Mouse (Mus musculus) c-Kit-positive CD71-negative TER-119-negative erythroid progenitor cells, embryonic 14.5 days (primary cell): ENCODE data around the gene Megf6.

Experiments
- DNase-seq: peaks from one replicate; pipeline ENCODE4 v3.0.0-alpha.2; 2013; ENCODE audit warnings: low read depth

Gene Megf6

GRCm38 (mm10) chr4:154213586-154213985 is 43.1 kb downstream of the Megf6 start:
- DNase-seq: no peak

- DNase-seq: no peak
These were observed 43.5 kb downstream of the Megf6 start for GRCm38 (mm10) chr4:154214075-154214474.

- DNase-seq: no peak
These were observed 47.3 kb downstream of the Megf6 start for GRCm38 (mm10) chr4:154217711-154218350.

- DNase-seq: no peak
These were observed 52.2 kb downstream of the Megf6 start for GRCm38 (mm10) chr4:154222773-154223172.

GRCm38 (mm10) chr4:154224267-154224969 is 53.9 kb downstream of the Megf6 start:
- no peak for DNase-seq

- DNase-seq: no peak
These were observed 54.4 kb downstream of the Megf6 start for GRCm38 (mm10) chr4:154224970-154225309.

GRCm38 (mm10) chr4:154226678-154227077 is 56.1 kb downstream of the Megf6 start:
- DNase-seq: no peak

GRCm38 (mm10) chr4:154228336-154228735 is 57.8 kb downstream of the Megf6 start:
- DNase-seq: no peak

- no peak for DNase-seq
These were observed 59.0 kb downstream of the Megf6 start for GRCm38 (mm10) chr4:154229569-154229968.

- no peak for DNase-seq
These were observed 60.9 kb downstream of the Megf6 start for GRCm38 (mm10) chr4:154231380-154231779.

GRCm38 (mm10) chr4:154232295-154232694 is 61.8 kb downstream of the Megf6 start:
- DNase-seq: no peak

GRCm38 (mm10) chr4:154236001-154236400 is 65.5 kb downstream of the Megf6 start:
- DNase-seq: no peak

- DNase-seq: no peak
These were observed 66.4 kb downstream of the Megf6 start for GRCm38 (mm10) chr4:154236893-154237292.

- no peak for DNase-seq
These were observed 66.8 kb downstream of the Megf6 start for GRCm38 (mm10) chr4:154237306-154237705.

GRCm38 (mm10) chr4:154239199-154239598 is 68.7 kb downstream of the Megf6 start:
- no peak for DNase-seq

- no peak for DNase-seq
These were observed 70.1 kb downstream of the Megf6 start for GRCm38 (mm10) chr4:154240608-154241007.

GRCm38 (mm10) chr4:154245342-154245741 is 74.8 kb downstream of the Megf6 start:
- DNase-seq: no peak

GRCm38 (mm10) chr4:154246115-154247040 is 75.8 kb downstream of the Megf6 start:
- DNase-seq: peak; percentile 61

GRCm38 (mm10) chr4:154247207-154248091 is 76.9 kb downstream of the Megf6 start:
- no peak for DNase-seq

GRCm38 (mm10) chr4:154248092-154248805 is 77.7 kb downstream of the Megf6 start:
- no peak for DNase-seq

- no peak for DNase-seq
These were observed 78.8 kb downstream of the Megf6 start for GRCm38 (mm10) chr4:154249316-154249715.
